Mouse (Mus musculus): ENCODE measurements around the gene Heatr3.

- no peak for TF ChIP-seq CTCF (IDR thresholded peaks at IDR 0.05; ENCODE audit: borderline replicate concordance, extremely low read depth, insufficient read depth, insufficient read length)
- no peak for TF ChIP-seq POLR2A (IDR thresholded peaks at IDR 0.05; ENCODE audit: borderline replicate concordance, extremely low read depth, insufficient read depth, insufficient read length, poor library complexity, severe bottlenecking)
Observed at GRCm38 (mm10) chr8:88200724-88201495, 63.3 kb downstream of the Heatr3 start.

Measured in brain, embryonic 14.5 days (tissue).